Mouse (Mus musculus) layer of hippocampus, postnatal 36 days (tissue): ENCODE measurements at regions not wholly inside any gene's neighbourhood (a gene's known extent, or its start where the extent isn't known, plus 50 kb on each side); places are given as distances from the start of the nearest gene placed in this dataset.

Experiments used
- DNase-seq, 2 experiments: peaks; one replicate each; pipeline ENCODE4 v3.0.0; 2022

DNA sequence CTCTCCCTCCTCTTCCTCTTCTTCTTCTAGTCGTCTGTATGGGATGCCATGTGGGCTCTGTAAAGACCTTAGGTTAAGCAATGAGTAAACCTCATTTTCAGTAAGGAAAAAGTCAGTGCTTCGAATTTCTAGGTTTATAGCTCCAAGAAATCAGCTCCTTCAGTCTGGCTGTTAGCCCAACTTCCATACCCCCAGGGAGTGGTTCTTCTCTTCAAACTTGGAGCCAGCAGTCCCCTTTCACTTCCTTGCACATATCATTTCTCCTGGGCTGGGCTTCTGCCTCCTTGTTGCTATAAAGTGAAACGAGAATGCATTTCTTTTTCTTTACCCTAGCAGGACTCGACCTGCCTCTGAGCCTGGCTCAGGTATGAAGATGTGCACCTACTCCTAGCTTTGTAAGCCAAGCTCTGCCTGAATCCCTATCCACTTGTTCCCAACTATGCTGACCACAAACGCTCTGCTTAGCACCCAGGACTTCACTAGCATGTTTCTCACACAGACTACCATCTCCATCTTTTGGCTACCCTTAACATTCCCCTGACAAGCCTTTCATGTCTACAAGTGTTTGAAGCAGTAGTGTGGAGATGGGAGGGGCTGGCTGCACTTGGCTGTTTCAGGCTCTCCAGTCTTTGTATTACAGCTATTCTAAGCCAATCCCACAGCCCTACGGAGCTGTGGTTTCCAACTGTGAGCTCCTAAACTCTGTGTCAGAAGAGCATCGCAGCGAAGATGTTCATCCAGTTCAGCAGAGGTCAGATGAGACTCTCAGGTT is 243.8 kb upstream of the Tprg start:
- DNase-seq, result no peak

DNA sequence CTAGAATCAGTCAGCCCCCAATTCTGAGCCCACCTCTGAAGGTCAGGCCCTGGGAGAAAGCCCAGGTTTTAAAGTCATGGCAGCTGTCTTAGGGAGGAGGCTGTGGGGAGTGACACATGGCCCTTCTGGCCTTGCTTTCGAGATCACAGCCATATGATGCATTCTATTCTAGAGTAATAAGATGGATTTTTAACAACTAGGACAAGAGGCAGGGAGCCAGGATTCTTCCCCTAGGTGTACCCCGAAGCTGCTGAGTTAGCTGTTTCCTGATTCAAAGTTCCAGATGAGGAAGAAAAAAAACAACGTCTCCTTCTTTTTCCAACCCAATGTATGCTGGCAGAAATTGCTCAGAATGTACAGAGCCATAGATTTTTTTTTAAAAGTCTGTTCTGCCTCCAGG is 242.0 kb upstream of the Tprg start:
- DNase-seq, result no peak

DNA sequence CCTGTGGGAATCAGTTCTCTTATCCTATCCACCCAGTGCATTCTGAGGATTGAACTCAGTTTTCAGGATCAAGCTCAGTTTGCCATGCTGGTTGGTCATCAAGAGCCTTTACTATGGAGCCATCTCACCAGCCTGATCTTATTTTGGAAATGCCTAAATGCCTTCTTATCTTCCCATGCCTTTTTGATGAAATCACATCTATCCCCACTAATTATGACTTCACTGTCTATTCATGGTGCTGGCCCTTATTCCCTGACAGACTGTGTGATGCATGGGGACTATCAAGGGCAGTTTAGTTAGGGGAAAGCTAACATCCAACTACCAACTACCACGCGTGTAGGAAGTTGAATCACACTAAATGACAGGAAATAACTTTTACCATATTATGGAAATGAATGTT is 238.9 kb upstream of the Tprg start:
- no peak for DNase-seq

DNA sequence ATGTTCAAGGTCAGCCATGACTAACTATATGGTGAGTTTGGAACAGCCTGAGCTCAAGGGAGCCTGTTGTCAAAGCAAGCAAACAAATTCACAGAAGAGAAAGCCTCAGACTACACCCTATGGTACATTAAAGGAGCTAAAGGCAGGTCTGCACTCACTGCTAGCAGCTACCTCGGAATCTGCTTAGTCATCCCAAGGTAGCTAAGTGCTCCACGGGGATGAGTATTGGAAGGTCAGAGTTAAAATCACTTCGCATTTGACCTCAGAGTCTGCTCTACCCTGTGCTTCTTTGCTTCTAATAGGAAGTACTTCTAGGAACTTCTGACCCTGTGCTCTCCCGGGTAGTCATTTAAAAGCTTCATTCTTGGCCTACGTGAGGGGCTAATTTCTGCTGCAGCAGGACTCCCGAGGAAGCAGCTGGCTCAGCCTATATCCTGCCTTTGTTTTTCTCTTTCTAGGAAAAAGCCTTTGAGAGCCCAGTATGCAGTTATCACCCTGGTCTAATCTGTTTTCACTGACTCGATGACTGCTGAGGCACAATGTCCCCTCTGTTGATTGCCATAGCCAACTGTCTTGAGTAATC is 236.6 kb upstream of the Tprg start:
- no peak for DNase-seq

DNA sequence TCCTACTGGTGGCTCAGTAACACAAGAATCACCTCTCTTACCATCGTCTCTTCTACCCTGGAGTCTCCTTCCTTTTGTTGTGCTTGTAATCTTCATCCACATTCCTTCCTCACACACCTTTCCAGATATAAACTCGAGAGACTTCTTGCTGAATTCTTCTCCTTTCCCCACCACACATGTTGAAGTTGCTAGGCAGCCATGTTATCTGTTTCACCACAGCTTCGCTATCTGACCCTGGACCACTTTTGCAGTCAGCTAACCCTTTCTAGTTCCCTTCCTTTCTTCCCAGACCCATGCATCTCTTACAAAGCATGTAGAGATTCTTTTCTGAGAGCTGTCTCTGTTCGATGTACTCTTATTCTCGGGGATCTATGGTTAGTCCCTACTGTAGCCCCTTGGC is 235.6 kb upstream of the Tprg start:
- DNase-seq, result no peak

DNA sequence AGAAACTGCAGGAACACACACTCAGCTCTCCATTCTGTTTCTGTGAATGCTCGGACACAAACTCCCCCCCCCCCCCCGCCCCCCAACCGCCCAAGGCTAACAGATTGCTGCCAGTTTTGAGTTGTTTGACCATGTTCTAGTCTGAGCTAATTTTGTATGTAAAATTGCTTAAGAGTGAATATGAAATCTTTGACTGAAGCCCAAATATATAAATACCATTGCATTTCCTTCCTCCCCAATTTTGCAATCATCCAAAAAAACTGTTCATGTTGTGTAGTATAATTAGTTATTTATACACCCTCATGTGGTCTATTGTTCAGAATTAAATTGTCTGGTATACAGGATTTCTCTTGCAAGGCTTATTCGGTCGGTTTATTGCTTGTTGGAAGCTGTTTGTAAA is 234.2 kb upstream of the Tprg start:
- DNase-seq, result no peak

DNA sequence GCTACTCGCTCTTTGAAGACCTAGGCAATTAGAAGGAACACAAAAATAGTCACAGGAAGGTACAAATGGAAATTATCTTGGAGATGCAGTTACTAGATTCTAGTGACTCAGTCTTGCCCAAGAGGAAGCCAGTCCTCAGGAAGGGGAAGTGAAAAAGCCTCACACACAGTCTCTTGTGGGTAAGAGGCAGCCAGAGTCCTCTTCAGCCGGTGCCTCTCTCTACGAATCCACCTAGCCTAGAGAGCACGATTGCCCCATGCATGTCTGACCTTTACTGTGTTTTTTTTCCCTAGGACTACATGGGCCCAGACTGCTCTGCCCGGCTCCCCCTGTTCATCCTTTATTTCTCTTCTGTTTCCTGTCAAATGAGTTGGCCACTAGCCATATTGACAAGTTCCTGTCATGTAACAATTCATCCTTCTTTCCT is 233.7 kb upstream of the Tprg start:
- no peak for DNase-seq

DNA sequence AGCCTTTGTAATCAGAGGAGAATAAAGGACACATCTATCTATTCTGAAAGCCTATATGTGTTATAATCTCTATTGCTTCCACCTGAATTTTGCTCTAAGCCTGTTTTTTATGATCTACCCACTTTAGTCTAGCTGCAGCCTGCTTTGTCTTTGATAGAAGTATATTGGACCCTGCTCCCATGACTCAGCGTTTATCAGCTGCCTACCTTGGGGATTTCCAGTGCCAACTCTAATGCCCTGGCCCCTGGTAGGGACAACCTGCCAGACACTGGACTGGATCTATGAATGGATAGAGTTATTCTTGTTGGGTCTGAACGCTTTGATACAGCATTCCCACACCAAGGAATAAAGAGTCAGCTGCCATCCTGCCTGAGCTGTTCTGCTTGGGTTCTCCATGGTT is 232.3 kb upstream of the Tprg start:
- DNase-seq, result no peak

DNA sequence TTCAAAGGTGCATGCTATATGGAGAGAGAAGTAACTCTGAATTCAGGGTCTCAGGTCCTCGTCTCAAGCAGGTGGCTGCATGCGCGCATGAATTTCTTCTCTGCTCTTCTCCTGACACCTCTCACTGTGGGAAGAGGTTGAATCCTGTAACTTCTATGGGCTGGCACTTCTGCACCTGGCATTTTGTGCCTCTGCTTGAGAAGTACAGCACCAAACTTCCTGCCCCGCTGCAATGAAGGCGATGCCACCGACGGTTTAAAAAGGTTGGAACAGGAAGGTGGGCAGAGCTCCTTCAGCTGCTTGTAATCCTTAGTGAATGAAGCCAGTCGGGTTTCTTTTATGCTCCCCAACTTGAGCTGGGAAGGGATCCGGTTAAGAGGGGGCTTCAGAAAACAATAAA is 231.2 kb upstream of the Tprg start:
- DNase-seq, result no peak

DNA sequence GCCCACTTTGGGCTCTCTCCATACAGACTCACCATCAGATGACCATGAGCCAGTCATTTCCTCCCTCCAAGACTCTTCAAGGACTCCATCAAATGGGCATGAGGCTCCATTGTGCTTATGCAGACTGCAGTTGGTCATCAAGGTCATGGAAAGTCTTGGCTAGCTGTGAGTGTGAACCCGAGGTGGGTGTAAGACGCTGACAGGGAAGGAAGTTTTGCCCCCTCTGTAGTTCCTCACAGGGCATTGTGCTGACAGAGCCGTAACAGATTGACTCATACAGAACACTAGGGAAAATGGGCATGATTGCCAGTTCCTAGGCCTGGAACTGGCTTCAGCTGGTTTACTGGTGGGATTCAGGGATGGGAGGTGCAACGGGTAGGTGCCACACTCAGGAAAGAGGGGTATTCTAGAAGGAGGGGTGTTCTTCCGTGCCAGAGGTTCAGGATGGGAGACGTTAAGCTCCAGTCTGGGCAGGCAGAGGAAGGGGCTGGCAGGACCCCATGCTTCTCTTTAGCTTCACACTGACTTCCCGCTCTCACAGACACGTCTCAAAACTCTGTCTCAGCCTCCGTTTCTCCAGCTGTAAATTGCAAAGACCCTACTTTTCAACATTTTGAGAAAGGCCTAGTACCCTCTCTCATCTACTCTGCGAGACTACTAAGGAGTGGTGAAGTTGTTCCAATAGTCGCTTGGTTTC is 228.4 kb upstream of the Tprg start:
- DNase-seq, result no peak

DNA sequence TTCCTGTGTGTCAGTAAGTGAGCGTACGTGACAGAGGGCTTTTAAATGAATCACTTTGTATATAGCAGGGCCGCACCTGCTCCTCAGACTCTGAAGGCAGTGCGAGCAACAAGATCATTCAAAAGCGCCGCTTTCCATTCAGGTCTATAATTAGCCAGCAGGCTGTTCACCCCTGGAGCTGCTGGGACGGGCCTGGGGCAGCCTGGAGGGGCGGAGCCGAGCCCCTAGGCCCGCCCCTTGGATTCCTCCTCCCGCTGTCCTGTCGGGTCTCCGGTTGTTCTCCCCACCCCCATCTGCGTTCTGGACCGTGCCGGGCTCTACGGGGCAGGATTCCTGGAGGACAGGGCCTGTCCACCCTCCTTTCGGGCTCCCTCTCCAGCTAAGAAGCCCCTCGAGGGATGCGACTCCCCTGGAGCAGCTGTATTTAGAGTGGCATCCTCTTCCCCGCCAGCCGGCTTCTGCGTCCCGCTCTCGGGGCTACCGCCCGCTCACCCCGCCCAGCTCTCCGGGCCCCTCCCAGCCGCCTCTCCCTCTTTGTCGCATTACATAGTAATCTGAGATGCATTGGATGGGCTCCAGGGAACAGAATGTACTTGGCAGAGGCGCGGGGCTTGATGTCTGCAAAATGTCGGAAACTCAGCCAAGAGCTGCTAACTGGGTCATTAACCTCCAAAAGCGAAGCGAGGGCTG is 227.7 kb upstream of the Tprg start:
- DNase-seq, result peak; percentile 94 to 95

DNA sequence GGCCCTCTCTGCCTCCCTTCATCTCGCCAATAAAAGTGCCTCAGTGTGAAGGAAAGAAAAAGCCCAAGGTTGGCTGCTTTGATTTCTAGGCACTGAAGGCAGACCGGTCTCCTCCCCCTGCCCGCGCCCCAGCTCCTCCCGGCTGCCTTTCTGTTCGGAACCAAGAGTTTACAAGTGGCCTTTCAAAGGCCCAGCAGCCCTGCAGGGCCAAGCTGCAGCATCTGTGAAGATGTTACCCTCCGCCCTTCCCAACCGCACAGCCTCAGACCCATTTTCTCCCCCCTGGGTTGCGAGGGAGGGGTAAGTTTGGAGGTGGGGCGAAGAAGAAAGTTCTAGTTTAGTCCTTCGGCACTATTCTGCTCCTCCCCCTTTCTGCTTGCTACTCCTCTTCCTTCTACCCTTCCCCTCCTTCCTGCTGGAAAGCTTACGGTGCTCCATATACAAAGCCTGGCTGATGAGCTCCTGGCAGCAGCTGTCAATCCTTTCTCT is 227.1 kb upstream of the Tprg start:
- no peak for DNase-seq

DNA sequence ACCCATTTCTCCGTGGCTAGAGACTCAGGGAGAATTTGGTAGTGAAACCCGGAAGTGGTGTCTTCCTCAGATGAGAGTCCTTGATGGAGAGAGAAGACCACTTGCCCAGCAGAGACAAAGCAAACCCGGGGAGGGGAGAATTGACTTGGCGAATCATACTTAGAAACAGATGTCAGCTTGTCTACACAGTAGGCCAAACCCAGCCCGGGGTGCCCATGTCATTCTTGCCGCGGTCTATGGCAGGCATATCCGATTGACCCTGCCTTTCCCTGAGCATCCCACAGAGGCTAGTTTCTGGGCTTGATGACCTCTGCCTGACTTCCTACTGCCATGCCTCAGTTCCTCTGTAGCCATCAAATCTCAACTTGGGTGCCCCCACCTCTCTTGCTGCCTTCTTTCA is 226.4 kb upstream of the Tprg start:
- DNase-seq, result no peak

DNA sequence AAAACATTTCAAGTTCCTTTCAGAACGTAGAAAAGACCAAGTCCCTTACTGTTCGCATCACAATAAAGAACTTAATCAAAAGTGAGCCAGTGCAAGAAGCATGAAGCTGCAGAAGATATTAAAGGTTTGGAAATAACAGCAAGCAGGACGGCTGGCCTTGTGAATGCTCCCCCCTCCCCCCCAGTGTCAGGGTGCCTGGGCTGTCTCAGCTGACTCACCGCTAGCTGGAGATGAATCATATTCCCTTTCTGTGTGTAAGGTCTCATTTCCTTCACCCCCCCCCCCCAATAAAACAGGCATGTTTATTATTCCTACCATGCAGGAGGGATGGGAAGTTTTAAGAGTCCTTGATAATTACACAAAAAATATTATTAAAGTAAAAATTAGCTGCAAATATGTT is 225.0 kb upstream of the Tprg start:
- no peak for DNase-seq

DNA sequence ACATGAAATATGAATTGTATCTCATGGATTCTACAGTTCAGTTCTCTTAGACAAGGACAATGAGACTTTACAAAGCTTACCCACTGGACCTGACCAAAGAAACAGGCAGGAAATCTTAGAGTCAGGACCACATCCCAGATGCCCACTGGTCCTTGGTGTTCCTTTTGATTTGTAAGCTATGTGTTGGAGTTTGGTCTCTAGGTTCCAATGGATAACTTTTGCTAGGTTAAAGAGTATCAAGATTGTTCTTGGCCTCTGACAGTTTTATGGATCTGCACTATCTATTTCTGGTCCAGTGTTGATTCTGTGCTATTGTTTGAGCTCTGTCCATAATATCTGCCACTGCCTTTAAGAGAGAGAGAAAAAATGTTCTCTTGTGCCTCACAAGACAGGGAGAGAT is 222.6 kb upstream of the Tprg start:
- no peak for DNase-seq

DNA sequence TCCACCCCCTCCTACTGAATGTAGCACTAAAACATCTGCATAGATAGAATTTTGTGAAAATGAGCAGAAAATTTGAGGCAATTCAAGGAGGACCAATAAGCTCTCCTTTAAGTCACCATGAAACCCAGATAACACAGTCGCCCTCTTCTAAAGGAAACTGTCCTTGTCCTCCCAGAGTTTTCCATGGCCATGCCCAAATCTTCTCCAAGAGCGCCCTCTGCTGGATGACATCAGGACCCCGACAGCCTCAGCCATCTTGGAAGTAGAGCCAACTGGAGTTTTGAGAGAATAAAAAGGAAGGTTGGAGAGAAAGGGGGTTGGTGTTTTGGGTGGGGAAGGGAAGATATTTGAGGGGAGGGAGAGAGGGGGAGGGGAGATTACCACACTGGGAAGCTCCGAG is 222.1 kb upstream of the Tprg start:
- peak; percentile 76 to 81 for DNase-seq

DNA sequence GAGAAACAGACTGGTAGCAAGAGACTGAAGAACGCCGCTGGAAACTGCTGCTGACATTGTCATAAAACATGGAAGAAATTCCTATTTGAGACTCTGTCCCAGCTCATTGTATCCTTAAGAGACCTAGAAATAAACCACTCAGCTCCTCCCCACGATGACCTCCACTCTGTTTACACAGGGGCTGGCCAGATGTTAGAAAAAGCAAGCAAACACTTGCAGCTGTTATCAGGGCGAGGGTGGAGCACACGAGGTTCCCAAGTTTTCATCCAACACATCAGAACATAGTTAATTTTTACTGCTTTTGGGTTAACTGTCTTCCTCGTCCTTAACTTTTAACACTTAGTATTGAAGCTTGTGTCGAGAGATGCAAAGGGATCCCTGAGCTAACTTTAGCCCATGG is 219.8 kb upstream of the Tprg start:
- DNase-seq, result no peak

DNA sequence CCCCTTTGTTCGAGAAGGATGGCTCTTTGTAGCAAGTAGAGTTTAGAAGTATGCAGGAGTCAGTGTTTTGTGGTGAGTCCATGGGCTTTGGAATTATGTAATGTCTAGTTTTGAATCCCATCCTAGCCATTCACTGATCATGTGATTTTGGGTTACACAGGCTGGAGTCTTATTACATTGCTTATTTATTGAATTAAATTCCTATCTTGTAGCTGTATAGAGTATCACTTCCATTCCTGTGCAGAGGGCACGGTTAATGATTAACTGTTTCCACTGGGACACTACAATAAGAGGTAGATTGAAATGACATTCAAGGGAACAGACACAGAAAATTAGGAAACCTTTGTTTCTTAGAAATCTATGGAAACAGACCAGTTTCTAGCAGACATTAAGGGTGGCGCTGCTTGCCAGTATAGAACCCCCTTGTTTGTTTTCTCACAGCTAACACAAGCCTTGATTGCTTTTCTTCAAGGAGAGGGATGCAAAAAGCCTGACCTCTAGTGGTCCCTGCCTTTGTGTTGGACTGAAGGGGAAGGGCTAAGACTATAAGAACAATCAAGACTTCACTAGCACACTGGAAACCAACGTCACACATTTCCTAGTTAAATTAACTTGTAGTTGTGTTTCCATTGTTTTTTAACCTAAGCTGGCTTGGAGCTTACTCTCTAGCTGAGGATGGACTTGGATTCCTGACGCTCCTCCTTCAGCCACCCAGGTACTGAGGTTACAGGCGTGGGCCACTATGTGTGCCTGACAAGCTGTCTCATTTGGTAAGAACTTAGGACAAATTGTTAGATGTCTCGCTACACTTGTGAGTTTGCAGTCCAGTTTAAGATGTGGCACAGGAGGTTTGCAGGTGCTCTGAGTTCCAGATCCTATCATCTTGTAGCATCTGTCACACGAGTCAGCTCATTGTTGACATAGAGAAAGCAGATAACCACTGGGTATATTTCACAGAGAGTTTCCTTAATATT is 219.1 kb upstream of the Tprg start:
- DNase-seq, result no peak

DNA sequence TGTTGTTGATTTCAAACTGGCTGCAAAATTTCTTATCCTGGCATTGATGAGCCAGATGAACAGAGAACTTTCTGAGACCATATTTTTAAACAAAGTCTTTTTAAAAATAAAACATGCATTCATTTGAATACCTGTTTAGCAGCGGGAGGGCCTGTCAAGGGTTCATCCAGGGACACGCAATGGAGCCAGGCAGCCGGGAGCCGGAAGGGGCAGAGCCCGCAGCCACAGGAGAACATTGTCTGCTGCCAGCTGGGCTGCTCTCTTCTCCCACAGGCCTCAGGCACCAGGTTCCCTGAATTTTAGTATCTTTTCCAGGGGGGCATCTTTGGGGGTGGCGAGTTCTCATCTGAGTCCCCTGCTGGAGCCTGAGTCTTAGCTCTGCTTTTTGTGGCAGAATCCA is 205.8 kb upstream of the Tprg start:
- no peak for DNase-seq

DNA sequence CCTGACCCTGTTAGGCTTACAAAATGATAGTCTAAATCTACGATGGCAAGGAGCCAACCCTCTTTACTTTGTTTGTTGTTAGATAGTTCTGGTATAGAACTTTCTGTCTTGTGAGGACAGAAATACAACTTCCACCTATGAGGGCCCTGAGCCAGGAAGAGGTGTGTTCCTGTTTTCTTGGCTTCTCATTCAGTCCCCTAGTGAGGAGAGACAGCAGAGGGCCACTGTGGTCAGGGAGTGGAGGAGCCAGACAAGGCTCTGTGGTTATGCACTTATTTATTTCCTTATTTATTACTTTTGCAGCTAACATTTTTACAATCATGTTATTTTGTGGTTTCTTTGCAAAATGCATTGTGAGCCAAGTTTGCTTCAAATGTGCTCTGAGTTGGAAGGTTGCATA is 202.9 kb upstream of the Tprg start:
- no peak for DNase-seq

DNA sequence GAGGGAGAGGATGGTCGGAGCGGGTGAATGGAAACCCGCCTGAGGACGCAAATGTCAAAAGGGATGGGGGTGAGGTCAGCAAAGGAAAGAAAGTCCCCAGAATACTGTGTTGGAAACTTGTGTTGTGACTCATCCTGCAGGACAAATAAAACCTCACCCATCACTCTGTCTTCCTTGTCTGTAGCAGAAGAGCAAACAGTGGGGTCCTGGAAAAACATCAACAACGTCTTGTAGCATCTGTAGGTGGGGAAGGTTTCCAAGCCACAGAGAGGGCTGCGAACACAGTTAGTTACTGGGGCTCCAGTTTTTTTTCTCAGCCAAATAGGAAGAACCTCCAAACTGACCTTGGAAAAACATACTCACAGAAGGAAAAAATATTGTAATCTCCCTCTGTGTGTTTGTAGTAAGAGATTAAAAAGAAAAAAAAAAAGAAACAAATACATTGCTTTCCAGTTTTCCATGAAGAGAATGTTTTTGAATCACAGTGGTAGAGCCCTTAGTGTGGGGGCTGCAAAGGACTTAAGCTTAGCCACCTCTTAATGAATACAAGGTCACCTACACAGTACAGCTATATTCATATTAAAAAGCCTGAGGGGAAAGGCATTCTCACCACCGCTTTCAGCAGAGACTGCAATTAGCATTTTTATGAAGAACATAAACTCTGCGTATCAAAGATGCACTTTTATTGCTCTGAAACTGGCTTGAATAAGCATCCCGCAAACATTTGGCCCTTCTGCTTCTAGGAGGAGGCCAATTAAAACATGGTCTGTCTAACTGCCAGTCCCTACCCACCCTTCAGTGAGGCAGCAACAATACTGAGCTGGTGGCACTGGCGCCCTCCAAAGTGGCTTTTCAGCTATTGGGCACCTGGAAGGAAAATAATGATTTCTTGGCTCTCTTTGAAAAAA is 198.6 kb upstream of the Tprg start:
- peak in 1 of 2 experiments; percentile 9 for DNase-seq
